Mouse (Mus musculus) brown adipose tissue, adult 24 weeks (tissue): Measurements from ENCODE around the gene Tns3. TPM values are rescaled to one million over a fixed set of nuclear protein-coding genes. Genes with fewer than 3 reads are reported as not detected.

Source experiments
- H3K27ac ChIP-seq: fragments of 200-500 bp; replicated peaks from 2 replicates; pipeline ENCODE4 v1.5.1; 2012; ENCODE audit warnings: low read depth, mild to moderate bottlenecking, low read length
- H3K4me1 ChIP-seq: fragments of 200-500 bp; 2 replicates; pipeline ENCODE4 v1.6.1; 2012; ENCODE audit warnings: low read length, mixed read lengths; ENCODE audit not compliant: control insufficient read depth, insufficient read depth, insufficient read length
- H3K4me3 ChIP-seq: fragments of 200-500 bp; 2 replicates; pipeline ENCODE4 v1.5.1; 2012; ENCODE audit warnings: low read depth, mild to moderate bottlenecking, low read length, moderate library complexity; ENCODE audit not compliant: insufficient read depth
- polyA plus RNA-seq: library from polyadenylated mRNA; stranded (reverse); fragments of >200 nt; gene quantifications from 2 replicates; pipeline ENCODE4 v1.2.4, GENCODE M21; 2012; ENCODE audit not compliant: missing spikeins, insufficient read depth, insufficient read length

The Tns3 gene
- polyA plus RNA-seq, 1 experiment: 3.0 TPM

GRCm38 (mm10) chr11:8689515-8689914 is 25.2 kb upstream of the Tns3 start:
- H3K27ac ChIP-seq: peak overlapping the region; percentile 39
- H3K4me1 ChIP-seq: no peaks in the 10 kb centered on the region
- 0 out of 2 replicates have a peak overlapping the region, but pooled peaks have one; percentile 7 for H3K4me3 ChIP-seq

GRCm38 (mm10) chr11:8688907-8689306 is 24.6 kb upstream of the Tns3 start:
- Histone ChIP-seq H3K4me1 (no peaks in the 10 kb centered on the region), H3K4me3 (peak overlapping the region; percentile 7; the same call in 1 of the 2 replicates), H3K27ac (peak overlapping the region; percentile 39; the same call in 1 of the 2 replicates)

GRCm38 (mm10) chr11:8686501-8686900 is 22.2 kb upstream of the Tns3 start:
- H3K4me1 ChIP-seq: no peaks in the 10 kb centered on the region
- no peak overlapping the region for H3K4me3 ChIP-seq
- H3K27ac ChIP-seq: no peak overlapping the region

GRCm38 (mm10) chr11:8686061-8686460 is 21.7 kb upstream of the Tns3 start:
- Histone ChIP-seq H3K4me3 (no peak overlapping the region), H3K27ac (no peak overlapping the region), H3K4me1 (no peaks in the 10 kb centered on the region)

- Histone ChIP-seq H3K27ac (no peak overlapping the region), H3K4me1 (no peaks in the 10 kb centered on the region), H3K4me3 (no peak overlapping the region)
These were observed 20.9 kb upstream of the Tns3 start for GRCm38 (mm10) chr11:8685195-8685594.

- Histone ChIP-seq H3K27ac (no peak overlapping the region), H3K4me1 (no peaks in the 10 kb centered on the region), H3K4me3 (no peak overlapping the region)
These were observed 19.9 kb upstream of the Tns3 start for GRCm38 (mm10) chr11:8684262-8684661.

- Histone ChIP-seq H3K4me3 (no peak overlapping the region), H3K4me1 (no peaks in the 10 kb centered on the region), H3K27ac (no peak overlapping the region)
These were observed 17.0 kb upstream of the Tns3 start for GRCm38 (mm10) chr11:8681356-8681755.

- H3K27ac ChIP-seq: no peak overlapping the region
- H3K4me1 ChIP-seq: no peaks in the 10 kb centered on the region
- no peak overlapping the region for H3K4me3 ChIP-seq
These were observed 16.3 kb upstream of the Tns3 start for GRCm38 (mm10) chr11:8680650-8681049.

GRCm38 (mm10) chr11:8679221-8679620 is 14.9 kb upstream of the Tns3 start:
- H3K4me3 ChIP-seq: no peak overlapping the region

GRCm38 (mm10) chr11:8678260-8678995 is 14.1 kb upstream of the Tns3 start:
- H3K4me3 ChIP-seq: no peak overlapping the region
- no peak overlapping the region for H3K27ac ChIP-seq
- H3K4me1 ChIP-seq: no peaks in the 10 kb centered on the region

More at GRCm38 (mm10) chr11:8679221-8679620, 14.9 kb upstream of the Tns3 start:
- H3K27ac ChIP-seq: no peak overlapping the region
- no peaks in the 10 kb centered on the region for H3K4me1 ChIP-seq

- Histone ChIP-seq H3K27ac (no peak overlapping the region), H3K4me1 (no peaks in the 10 kb centered on the region), H3K4me3 (no peak overlapping the region)
These were observed 11.6 kb upstream of the Tns3 start for GRCm38 (mm10) chr11:8675701-8676474.

GRCm38 (mm10) chr11:8674549-8675149 is 10.3 kb upstream of the Tns3 start:
- Histone ChIP-seq H3K27ac (no peak overlapping the region), H3K4me3 (no peak overlapping the region), H3K4me1 (no peaks in the 10 kb centered on the region)

GRCm38 (mm10) chr11:8671698-8672097 is 7.4 kb upstream of the Tns3 start:
- Histone ChIP-seq H3K4me1 (no peaks in the 10 kb centered on the region), H3K27ac (no peak overlapping the region), H3K4me3 (no peak overlapping the region)

GRCm38 (mm10) chr11:8669138-8669537 is 4.8 kb upstream of the Tns3 start:
- no peak overlapping the region for H3K4me3 ChIP-seq
- H3K4me1 ChIP-seq: no peaks in the 10 kb centered on the region
- no peak overlapping the region for H3K27ac ChIP-seq

- Histone ChIP-seq H3K4me3 (peak overlapping the region; percentile 91), H3K4me1 (no peaks in the 10 kb centered on the region), H3K27ac (no peak overlapping the region)
These were observed 462 bp upstream of the Tns3 start for GRCm38 (mm10) chr11:8664797-8665196.
